Mouse (Mus musculus): ENCODE results near the gene Dynll2. TPM values are rescaled to one million over a fixed set of nuclear protein-coding genes. Genes with fewer than 3 reads are reported as not detected.

Gene Dynll2
- polyA plus RNA-seq, 1 experiment: 497 TPM

- DNase-seq: no peak
- H3K27ac ChIP-seq (ENCODE audit: insufficient read depth, low read length): no peak overlapping the region
- 19% methylated on average over 19 of the region's 20 CpGs for WGBS
- H3K27me3 ChIP-seq (ENCODE audit: control insufficient read depth, insufficient read depth, low read length): no peaks in the 10 kb centered on the region
- no peaks in the 10 kb centered on the region for H3K4me1 ChIP-seq (ENCODE audit: control insufficient read depth, insufficient read depth, low read length)
- TF ChIP-seq POLR2A (IDR thresholded peaks at IDR 0.05; ENCODE audit: borderline replicate concordance, insufficient read depth, low read length) (no peak), CTCF (IDR thresholded peaks at IDR 0.05; ENCODE audit: borderline replicate concordance, insufficient read depth, low read depth, low read length) (peak; percentile 30; the same call in 1 of the 2 replicates)
- H3K4me3 ChIP-seq (replicated peaks; ENCODE audit: insufficient read depth, low read depth, low read length): no peak overlapping the region
These were observed 18.8 kb downstream of the Dynll2 start for GRCm38 (mm10) chr11:87968356-87969122.

GRCm38 (mm10) chr11:87967692-87968289 is 19.5 kb downstream of the Dynll2 start:
- peak; percentile 84 to 93 for DNase-seq
- peak overlapping the region; percentile 5 for H3K4me3 ChIP-seq (replicated peaks; ENCODE audit: insufficient read depth, low read depth, low read length)
- WGBS: 2% methylated on average over 16 of the region's 17 CpGs

GRCm38 (mm10) chr11:87966214-87966613 is 21.1 kb downstream of the Dynll2 start:
- DNase-seq: no peak
- 40% methylated on average over 10 of the region's 10 CpGs for WGBS
- Histone ChIP-seq H3K27ac (ENCODE audit: insufficient read depth, low read length) (no peak overlapping the region), H3K27me3 (ENCODE audit: control insufficient read depth, insufficient read depth, low read length) (no peaks in the 10 kb centered on the region), H3K4me1 (ENCODE audit: control insufficient read depth, insufficient read depth, low read length) (no peaks in the 10 kb centered on the region), H3K4me3 (replicated peaks; ENCODE audit: insufficient read depth, low read depth, low read length) (no peak overlapping the region)
- TF ChIP-seq POLR2A (IDR thresholded peaks at IDR 0.05; ENCODE audit: borderline replicate concordance, insufficient read depth, low read length): no peak
- no peak for TF ChIP-seq CTCF (IDR thresholded peaks at IDR 0.05; ENCODE audit: borderline replicate concordance, insufficient read depth, low read depth, low read length)

More at GRCm38 (mm10) chr11:87967692-87968289, 19.5 kb downstream of the Dynll2 start:
- Histone ChIP-seq H3K4me1 (ENCODE audit: control insufficient read depth, insufficient read depth, low read length) (no peaks in the 10 kb centered on the region), H3K27me3 (ENCODE audit: control insufficient read depth, insufficient read depth, low read length) (no peaks in the 10 kb centered on the region), H3K27ac (ENCODE audit: insufficient read depth, low read length) (no peak overlapping the region)
- TF ChIP-seq CTCF (IDR thresholded peaks at IDR 0.05; ENCODE audit: borderline replicate concordance, insufficient read depth, low read depth, low read length): peak; percentile 96
- no peak for TF ChIP-seq POLR2A (IDR thresholded peaks at IDR 0.05; ENCODE audit: borderline replicate concordance, insufficient read depth, low read length)

GRCm38 (mm10) chr11:87965293-87965692 is 22.0 kb downstream of the Dynll2 start:
- Histone ChIP-seq H3K4me1 (ENCODE audit: control insufficient read depth, insufficient read depth, low read length) (no peaks in the 10 kb centered on the region), H3K4me3 (replicated peaks; ENCODE audit: insufficient read depth, low read depth, low read length) (no peak overlapping the region), H3K27ac (ENCODE audit: insufficient read depth, low read length) (no peak overlapping the region), H3K27me3 (ENCODE audit: control insufficient read depth, insufficient read depth, low read length) (no peaks in the 10 kb centered on the region)
- TF ChIP-seq POLR2A (IDR thresholded peaks at IDR 0.05; ENCODE audit: borderline replicate concordance, insufficient read depth, low read length) (no peak), CTCF (IDR thresholded peaks at IDR 0.05; ENCODE audit: borderline replicate concordance, insufficient read depth, low read depth, low read length) (no peak)
- DNase-seq: no peak
- WGBS: 47% methylated on average over 3 of the region's 3 CpGs

- no peak for DNase-seq
- WGBS: 55% methylated on average over 7 of the region's 7 CpGs
- Histone ChIP-seq H3K27ac (ENCODE audit: insufficient read depth, low read length) (no peak overlapping the region), H3K27me3 (ENCODE audit: control insufficient read depth, insufficient read depth, low read length) (no peaks in the 10 kb centered on the region), H3K4me3 (replicated peaks; ENCODE audit: insufficient read depth, low read depth, low read length) (no peak overlapping the region), H3K4me1 (ENCODE audit: control insufficient read depth, insufficient read depth, low read length) (no peaks in the 10 kb centered on the region)
- TF ChIP-seq CTCF (IDR thresholded peaks at IDR 0.05; ENCODE audit: borderline replicate concordance, insufficient read depth, low read depth, low read length) (no peak), POLR2A (IDR thresholded peaks at IDR 0.05; ENCODE audit: borderline replicate concordance, insufficient read depth, low read length) (no peak)
These were observed 30.3 kb downstream of the Dynll2 start for GRCm38 (mm10) chr11:87957066-87957465.

GRCm38 (mm10) chr11:87955144-87955543 is 32.2 kb downstream of the Dynll2 start:
- DNase-seq: no peak
- WGBS: 7% methylated on average over 1 of the region's 1 CpGs
- H3K4me1 ChIP-seq (ENCODE audit: control insufficient read depth, insufficient read depth, low read length): no peaks in the 10 kb centered on the region
- no peaks in the 10 kb centered on the region for H3K27me3 ChIP-seq (ENCODE audit: control insufficient read depth, insufficient read depth, low read length)
- H3K27ac ChIP-seq (ENCODE audit: insufficient read depth, low read length): no peak overlapping the region
- H3K4me3 ChIP-seq (replicated peaks; ENCODE audit: insufficient read depth, low read depth, low read length): no peak overlapping the region
- no peak for TF ChIP-seq POLR2A (IDR thresholded peaks at IDR 0.05; ENCODE audit: borderline replicate concordance, insufficient read depth, low read length)
- peak; percentile 54; the same call in 1 of the 2 replicates for TF ChIP-seq CTCF (IDR thresholded peaks at IDR 0.05; ENCODE audit: borderline replicate concordance, insufficient read depth, low read depth, low read length)

- Histone ChIP-seq H3K4me1 (ENCODE audit: control insufficient read depth, insufficient read depth, low read length) (no peaks in the 10 kb centered on the region), H3K27ac (ENCODE audit: insufficient read depth, low read length) (no peak overlapping the region), H3K27me3 (ENCODE audit: control insufficient read depth, insufficient read depth, low read length) (no peaks in the 10 kb centered on the region), H3K4me3 (replicated peaks; ENCODE audit: insufficient read depth, low read depth, low read length) (no peak overlapping the region)
- TF ChIP-seq POLR2A (IDR thresholded peaks at IDR 0.05; ENCODE audit: borderline replicate concordance, insufficient read depth, low read length) (no peak), CTCF (IDR thresholded peaks at IDR 0.05; ENCODE audit: borderline replicate concordance, insufficient read depth, low read depth, low read length) (peak; percentile 42; the same call in 1 of the 2 replicates)
- 0% methylated on average over 2 of the region's 2 CpGs for WGBS
- no peak for DNase-seq
These were observed 37.3 kb downstream of the Dynll2 start for GRCm38 (mm10) chr11:87949990-87950389.

- no peaks in the 10 kb centered on the region for H3K27me3 ChIP-seq (ENCODE audit: control insufficient read depth, insufficient read depth, low read length)
- TF ChIP-seq CTCF (IDR thresholded peaks at IDR 0.05; ENCODE audit: borderline replicate concordance, insufficient read depth, low read depth, low read length) (no peak), POLR2A (IDR thresholded peaks at IDR 0.05; ENCODE audit: borderline replicate concordance, insufficient read depth, low read length) (no peak)
- no peak overlapping the region for H3K4me3 ChIP-seq (replicated peaks; ENCODE audit: insufficient read depth, low read depth, low read length)
- H3K4me1 ChIP-seq (ENCODE audit: control insufficient read depth, insufficient read depth, low read length): no peaks in the 10 kb centered on the region
- no peak overlapping the region for H3K27ac ChIP-seq (ENCODE audit: insufficient read depth, low read length)
- 76% methylated on average over 3 of the region's 3 CpGs for WGBS
- no peak for DNase-seq
These were observed 51.9 kb downstream of the Dynll2 start for GRCm38 (mm10) chr11:87935467-87935866.

All from cerebellum, adult 2 months (tissue).